In genomic region chr11:103359122-103359521, GRCm38 (mm10) we compare ENCODE assay signal across 8 mouse cellular contexts. TPM values are rescaled to one million over a fixed set of nuclear protein-coding genes. Genes with fewer than 3 reads are reported as not detected.
DNase-seq lines count a peak whose midpoint lies in the region; ATAC-seq and TF ChIP-seq lines count a peak whose summit lies in the region.

No protein-coding gene starts in this region.

- TF ChIP-seq CTCF in heart, adult 2 months (IDR thresholded peaks at IDR 0.05), result peak; percentile 97
- TF ChIP-seq CTCF in midbrain, postnatal 0 days (IDR thresholded peaks at IDR 0.05), result peak; percentile 85

- H3K4me3 ChIP-seq in heart, adult 2 months, result peak overlapping the region; percentile 44
- H3K4me3 ChIP-seq in midbrain, postnatal 0 days (ENCODE audit: low read depth, low read length), result no peak overlapping the region
- H3K4me3 ChIP-seq in stomach, embryonic 14.5 days (ENCODE audit: low read depth, low read length), result no peak overlapping the region

- H3K9ac ChIP-seq in heart, adult 2 months (ENCODE audit: low read depth, low read length), result peak overlapping the region; percentile 3; the same call in 1 of the 2 replicates
- H3K9ac ChIP-seq in midbrain, postnatal 0 days (replicated peaks; ENCODE audit: low read length, poor library complexity, severe bottlenecking), result no peak overlapping the region
- H3K9ac ChIP-seq in stomach, embryonic 14.5 days (replicated peaks; ENCODE audit: low read depth, low read length), result no peak overlapping the region

- peak; percentile 52 for DNase-seq in ovary, adult 18-20 months (ENCODE audit: low spot score)
- DNase-seq in ovary, postnatal 10 days (ENCODE audit: low spot score), result no peak
- peak; percentile 90 for DNase-seq in embryo, embryonic 11 days
- DNase-seq in heart, adult 2 months, result peak; percentile 79 to 81
- DNase-seq in kidney, adult 18-20 months, result peak; percentile 80
- DNase-seq in liver, result peak; percentile 69
- DNase-seq in midbrain, postnatal 0 days (ENCODE audit: low spot score), result peak; percentile 78

- H3K36me3 ChIP-seq in heart, adult 2 months (ENCODE audit: control insufficient read depth, insufficient read depth, low read length), result no peaks in the 10 kb centered on the region
- H3K36me3 ChIP-seq in midbrain, postnatal 0 days (ENCODE audit: insufficient read depth, low read length), result no peaks in the 10 kb centered on the region
- no peaks in the 10 kb centered on the region for H3K36me3 ChIP-seq in stomach, embryonic 14.5 days (ENCODE audit: control insufficient read depth, insufficient read depth, low read length)

- TF ChIP-seq POLR2A in heart, adult 2 months (IDR thresholded peaks at IDR 0.05; ENCODE audit: insufficient read depth, low read depth, low read length), result no peak

- H3K79me2 ChIP-seq in heart, adult 2 months (replicated peaks; ENCODE audit: control insufficient read depth, insufficient read depth, low read length), result no peaks in the 10 kb centered on the region

- H3K27me3 ChIP-seq in heart, adult 2 months (ENCODE audit: control insufficient read depth, insufficient read depth, low read length), result no peaks in the 10 kb centered on the region
- H3K27me3 ChIP-seq in midbrain, postnatal 0 days (ENCODE audit: insufficient read depth, low read length), result peaks cover 30% of the 10 kb centered on the region
- peaks cover 8% of the 10 kb centered on the region for H3K27me3 ChIP-seq in stomach, embryonic 14.5 days (ENCODE audit: control insufficient read depth, insufficient read depth, low read length)

- intact Hi-C loops in heart, adult 2 months (cut with DNase I), result loop anchor here (1.0 to 5.0 kb wide), 3 partner anchors 40 to 197 kb away; no protein-coding TSS in a partner anchor

- 5% methylated on average over 22 of the region's 22 CpGs for WGBS in heart, adult 2 months
- WGBS in midbrain, postnatal 0 days, result 0% methylated on average over 22 of the region's 22 CpGs
- 1% methylated on average over 22 of the region's 22 CpGs for WGBS in stomach, embryonic 14.5 days

- peak; percentile 90 for TF ChIP-seq EP300 in heart, adult 2 months (IDR thresholded peaks at IDR 0.05; ENCODE audit: insufficient read depth, low read depth, low read length)

- ATAC-seq in midbrain, postnatal 0 days (ENCODE audit: low FRiP score), result no peak
- no peak for ATAC-seq in stomach, embryonic 14.5 days (ENCODE audit: insufficient number of reproducible peaks, insufficient read depth, low FRiP score, low read depth)

- peak overlapping the region; percentile 50 for H3K27ac ChIP-seq in heart, adult 2 months
- H3K27ac ChIP-seq in midbrain, postnatal 0 days (ENCODE audit: low read depth, low read length), result no peak overlapping the region
- no peak overlapping the region for H3K27ac ChIP-seq in stomach, embryonic 14.5 days (ENCODE audit: low read length)

- peak overlapping the region; percentile 13; the same call in 1 of the 2 replicates for H3K4me2 ChIP-seq in midbrain, postnatal 0 days (ENCODE audit: low read depth, low read length, poor library complexity, severe bottlenecking)
- H3K4me2 ChIP-seq in stomach, embryonic 14.5 days (replicated peaks; ENCODE audit: low read depth, low read length), result peak overlapping the region; percentile 16

- no peaks in the 10 kb centered on the region for H3K9me3 ChIP-seq in midbrain, postnatal 0 days (ENCODE audit: low read length)
- no peaks in the 10 kb centered on the region for H3K9me3 ChIP-seq in stomach, embryonic 14.5 days (ENCODE audit: control insufficient read depth, low read depth, low read length)

- H3K4me1 ChIP-seq in heart, adult 2 months (ENCODE audit: control insufficient read depth, insufficient read depth, low read length), result peaks cover 12% of the 10 kb centered on the region
- peaks cover 12% of the 10 kb centered on the region; the same call in 1 of the 2 replicates for H3K4me1 ChIP-seq in midbrain, postnatal 0 days (ENCODE audit: insufficient read depth, low read length)
- peaks cover 15% of the 10 kb centered on the region; the same call in 1 of the 2 replicates for H3K4me1 ChIP-seq in stomach, embryonic 14.5 days (ENCODE audit: control insufficient read depth, insufficient read depth, low read length)

RNA-seq across cellular contexts. Expression of gene Arhgap27, which starts 4.4 kb away (rescaled TPM):
- 10 to 100 TPM; 14.1 to 22.9 TPM for total RNA-seq in heart, adult 2 months (2021)
- polyA plus RNA-seq in heart, adult 2 months (2012; rRNA removed), result 15.0 and 18.5 TPM in 2 replicates
- 7.6 and 7.9 TPM in 2 replicates for total RNA-seq in midbrain, postnatal 0 days (2014; rRNA removed)
- polyA plus RNA-seq in midbrain, postnatal 0 days (2015; fragmentation: Nextera tagmentation; extraction: Ambion mirVana), result 4.9 and 6.2 TPM in 2 replicates
- 13.2 and 16.4 TPM in 2 replicates for polyA plus RNA-seq in stomach, embryonic 14.5 days (2014; fragmentation: Nextera tagmentation; extraction: Ambion mirVana)

RNA-seq across cellular contexts. Expression of gene Plekhm1, which starts 53.4 kb away (rescaled TPM):
- 10 to 100 TPM; 10.6 to 11.9 TPM for total RNA-seq in heart, adult 2 months (2021)
- polyA plus RNA-seq in heart, adult 2 months (2012; rRNA removed), result 10.2 and 12.2 TPM in 2 replicates
- 7.8 and 9.2 TPM in 2 replicates for total RNA-seq in midbrain, postnatal 0 days (2014; rRNA removed)
- polyA plus RNA-seq in midbrain, postnatal 0 days (2015; fragmentation: Nextera tagmentation; extraction: Ambion mirVana), result 5.8 and 6.0 TPM in 2 replicates
- 7.5 and 9.2 TPM in 2 replicates for polyA plus RNA-seq in stomach, embryonic 14.5 days (2014; fragmentation: Nextera tagmentation; extraction: Ambion mirVana)
